Mouse (Mus musculus): ENCODE measurements at regions not wholly inside any gene's neighbourhood (a gene's known extent, or its start where the extent isn't known, plus 50 kb on each side); places are given as distances from the start of the nearest gene placed in this dataset.

GRCm38 (mm10) chr4:142517478-142518455 lies 278.6 kb upstream of the Kazn start:
- no peak overlapping the region for H3K4me3 ChIP-seq (ENCODE audit: low read length)
- H3K9me3 ChIP-seq (replicated peaks; ENCODE audit: control insufficient read depth, low read length): peaks cover 5% of the 10 kb centered on the region; the same call in 1 of the 2 replicates
- H3K4me1 ChIP-seq (ENCODE audit: control insufficient read depth, insufficient read depth, low read length): no peaks in the 10 kb centered on the region
- no peak overlapping the region for H3K27ac ChIP-seq (ENCODE audit: low read length)
- H3K36me3 ChIP-seq (ENCODE audit: control insufficient read depth, insufficient read depth): no peaks in the 10 kb centered on the region
- H3K9ac ChIP-seq (ENCODE audit: low read length): no peak overlapping the region
- no peak overlapping the region for H3K4me2 ChIP-seq (ENCODE audit: low read depth, low read length)
- WGBS: 71% methylated on average over 21 of the region's 21 CpGs
- ATAC-seq (replicated peaks; ENCODE audit: extremely low read depth, insufficient read depth, low FRiP score): no peak
- H3K27me3 ChIP-seq (ENCODE audit: control insufficient read depth, insufficient read depth, low read length): no peaks in the 10 kb centered on the region

GRCm38 (mm10) chr4:142514751-142515150 lies 275.6 kb upstream of the Kazn start:
- whole genome bisulfite sequencing: 79% methylated on average over 4 of the region's 4 CpGs
- Histone ChIP-seq H3K27ac (ENCODE audit: low read length) (no peak overlapping the region), H3K36me3 (ENCODE audit: control insufficient read depth, insufficient read depth) (no peaks in the 10 kb centered on the region), H3K4me1 (ENCODE audit: control insufficient read depth, insufficient read depth, low read length) (no peaks in the 10 kb centered on the region), H3K4me2 (ENCODE audit: low read depth, low read length) (no peak overlapping the region), H3K9me3 (replicated peaks; ENCODE audit: control insufficient read depth, low read length) (peaks cover 10% of the 10 kb centered on the region), H3K27me3 (ENCODE audit: control insufficient read depth, insufficient read depth, low read length) (no peaks in the 10 kb centered on the region), H3K9ac (ENCODE audit: low read length) (no peak overlapping the region), H3K4me3 (ENCODE audit: low read length) (no peak overlapping the region)
- no peak for ATAC-seq (replicated peaks; ENCODE audit: extremely low read depth, insufficient read depth, low FRiP score)

GRCm38 (mm10) chr4:142509386-142509785 lies 270.2 kb upstream of the Kazn start:
- WGBS: 71% methylated on average over 2 of the region's 2 CpGs
- Histone ChIP-seq H3K36me3 (ENCODE audit: control insufficient read depth, insufficient read depth) (no peaks in the 10 kb centered on the region), H3K4me1 (ENCODE audit: control insufficient read depth, insufficient read depth, low read length) (no peaks in the 10 kb centered on the region), H3K27me3 (ENCODE audit: control insufficient read depth, insufficient read depth, low read length) (peaks cover 6% of the 10 kb centered on the region), H3K4me3 (ENCODE audit: low read length) (no peak overlapping the region), H3K4me2 (ENCODE audit: low read depth, low read length) (no peak overlapping the region), H3K9ac (ENCODE audit: low read length) (no peak overlapping the region), H3K9me3 (replicated peaks; ENCODE audit: control insufficient read depth, low read length) (peaks cover 10% of the 10 kb centered on the region), H3K27ac (ENCODE audit: low read length) (no peak overlapping the region)
- ATAC-seq (replicated peaks; ENCODE audit: extremely low read depth, insufficient read depth, low FRiP score): no peak

- H3K36me3 ChIP-seq (ENCODE audit: control insufficient read depth, insufficient read depth): no peaks in the 10 kb centered on the region
- H3K9me3 ChIP-seq (replicated peaks; ENCODE audit: control insufficient read depth, low read length): no peaks in the 10 kb centered on the region
- no peak overlapping the region for H3K4me2 ChIP-seq (ENCODE audit: low read depth, low read length)
- no peak for ATAC-seq (replicated peaks; ENCODE audit: extremely low read depth, insufficient read depth, low FRiP score)
- H3K27me3 ChIP-seq (ENCODE audit: control insufficient read depth, insufficient read depth, low read length): peaks cover 12% of the 10 kb centered on the region
- no peaks in the 10 kb centered on the region for H3K4me1 ChIP-seq (ENCODE audit: control insufficient read depth, insufficient read depth, low read length)
- H3K9ac ChIP-seq (ENCODE audit: low read length): no peak overlapping the region
- WGBS: 14% methylated on average over 12 of the region's 13 CpGs
- H3K27ac ChIP-seq (ENCODE audit: low read length): no peak overlapping the region
- H3K4me3 ChIP-seq (ENCODE audit: low read length): no peak overlapping the region
Observed at GRCm38 (mm10) chr4:142506383-142507211, 267.4 kb upstream of the Kazn start.

GRCm38 (mm10) chr4:142503761-142504160 lies 264.6 kb upstream of the Kazn start:
- H3K27me3 ChIP-seq (ENCODE audit: control insufficient read depth, insufficient read depth, low read length): peaks cover 19% of the 10 kb centered on the region
- ATAC-seq (replicated peaks; ENCODE audit: extremely low read depth, insufficient read depth, low FRiP score): no peak
- no peak overlapping the region for H3K4me3 ChIP-seq (ENCODE audit: low read length)
- H3K27ac ChIP-seq (ENCODE audit: low read length): no peak overlapping the region
- no peaks in the 10 kb centered on the region for H3K36me3 ChIP-seq (ENCODE audit: control insufficient read depth, insufficient read depth)
- no peaks in the 10 kb centered on the region for H3K9me3 ChIP-seq (replicated peaks; ENCODE audit: control insufficient read depth, low read length)
- no peaks in the 10 kb centered on the region for H3K4me1 ChIP-seq (ENCODE audit: control insufficient read depth, insufficient read depth, low read length)
- 88% methylated on average over 15 of the region's 15 CpGs for WGBS
- no peak overlapping the region for H3K4me2 ChIP-seq (ENCODE audit: low read depth, low read length)
- H3K9ac ChIP-seq (ENCODE audit: low read length): no peak overlapping the region

- H3K27me3 ChIP-seq (ENCODE audit: control insufficient read depth, insufficient read depth, low read length): peaks cover 37% of the 10 kb centered on the region
- H3K27ac ChIP-seq (ENCODE audit: low read length): no peak overlapping the region
- no peak for ATAC-seq (replicated peaks; ENCODE audit: extremely low read depth, insufficient read depth, low FRiP score)
- no peak overlapping the region for H3K4me3 ChIP-seq (ENCODE audit: low read length)
- H3K9me3 ChIP-seq (replicated peaks; ENCODE audit: control insufficient read depth, low read length): no peaks in the 10 kb centered on the region
- no peaks in the 10 kb centered on the region for H3K36me3 ChIP-seq (ENCODE audit: control insufficient read depth, insufficient read depth)
- 82% methylated on average over 8 of the region's 8 CpGs for WGBS
- H3K9ac ChIP-seq (ENCODE audit: low read length): no peak overlapping the region
- H3K4me2 ChIP-seq (ENCODE audit: low read depth, low read length): no peak overlapping the region
- no peaks in the 10 kb centered on the region for H3K4me1 ChIP-seq (ENCODE audit: control insufficient read depth, insufficient read depth, low read length)
Observed at GRCm38 (mm10) chr4:142501177-142501576, 262.0 kb upstream of the Kazn start.

GRCm38 (mm10) chr4:142500541-142500940 lies 261.3 kb upstream of the Kazn start:
- no peaks in the 10 kb centered on the region for H3K4me1 ChIP-seq (ENCODE audit: control insufficient read depth, insufficient read depth, low read length)
- no peaks in the 10 kb centered on the region for H3K36me3 ChIP-seq (ENCODE audit: control insufficient read depth, insufficient read depth)
- no peak for ATAC-seq (replicated peaks; ENCODE audit: extremely low read depth, insufficient read depth, low FRiP score)
- H3K4me2 ChIP-seq (ENCODE audit: low read depth, low read length): no peak overlapping the region
- peaks cover 43% of the 10 kb centered on the region for H3K27me3 ChIP-seq (ENCODE audit: control insufficient read depth, insufficient read depth, low read length)
- no peak overlapping the region for H3K9ac ChIP-seq (ENCODE audit: low read length)
- WGBS: 87% methylated on average over 7 of the region's 7 CpGs
- no peak overlapping the region for H3K4me3 ChIP-seq (ENCODE audit: low read length)
- no peak overlapping the region for H3K27ac ChIP-seq (ENCODE audit: low read length)
- no peaks in the 10 kb centered on the region for H3K9me3 ChIP-seq (replicated peaks; ENCODE audit: control insufficient read depth, low read length)

- Histone ChIP-seq H3K4me1 (ENCODE audit: control insufficient read depth, insufficient read depth, low read length) (peaks cover 9% of the 10 kb centered on the region), H3K27me3 (ENCODE audit: control insufficient read depth, insufficient read depth, low read length) (peaks cover 49% of the 10 kb centered on the region), H3K9ac (ENCODE audit: low read length) (no peak overlapping the region), H3K9me3 (replicated peaks; ENCODE audit: control insufficient read depth, low read length) (no peaks in the 10 kb centered on the region), H3K4me3 (ENCODE audit: low read length) (no peak overlapping the region), H3K27ac (ENCODE audit: low read length) (no peak overlapping the region), H3K36me3 (ENCODE audit: control insufficient read depth, insufficient read depth) (no peaks in the 10 kb centered on the region), H3K4me2 (ENCODE audit: low read depth, low read length) (no peak overlapping the region)
- 47% methylated on average over 12 of the region's 12 CpGs for WGBS
- no peak for ATAC-seq (replicated peaks; ENCODE audit: extremely low read depth, insufficient read depth, low FRiP score)
Observed at GRCm38 (mm10) chr4:142496605-142497004, 257.4 kb upstream of the Kazn start.
